Mouse (Mus musculus): ENCODE measurements at regions not wholly inside any gene's neighbourhood (a gene's known extent, or its start where the extent isn't known, plus 50 kb on each side); places are given as distances from the start of the nearest gene placed in this dataset.

DNA sequence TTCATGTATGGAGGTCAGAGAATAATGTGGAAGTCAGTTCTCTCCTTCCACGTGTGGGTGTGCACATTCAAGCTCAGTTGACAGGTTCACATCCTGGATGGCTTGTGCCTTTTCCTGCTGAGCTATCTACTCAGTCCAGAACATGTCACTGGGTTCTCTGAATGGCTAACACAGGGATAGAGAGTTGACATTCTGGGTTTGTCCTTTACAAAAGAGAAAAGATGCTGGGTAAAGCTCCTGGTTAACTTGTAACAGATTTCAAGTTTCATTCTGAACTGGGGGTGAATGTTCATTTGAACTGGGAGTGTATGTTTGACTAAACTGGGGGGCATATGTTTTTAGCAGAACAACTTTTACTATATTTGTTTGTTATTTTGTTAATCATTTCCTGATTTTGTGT is 133.0 kb downstream of the Tmem17 start:
- no peak for DNase-seq

DNA sequence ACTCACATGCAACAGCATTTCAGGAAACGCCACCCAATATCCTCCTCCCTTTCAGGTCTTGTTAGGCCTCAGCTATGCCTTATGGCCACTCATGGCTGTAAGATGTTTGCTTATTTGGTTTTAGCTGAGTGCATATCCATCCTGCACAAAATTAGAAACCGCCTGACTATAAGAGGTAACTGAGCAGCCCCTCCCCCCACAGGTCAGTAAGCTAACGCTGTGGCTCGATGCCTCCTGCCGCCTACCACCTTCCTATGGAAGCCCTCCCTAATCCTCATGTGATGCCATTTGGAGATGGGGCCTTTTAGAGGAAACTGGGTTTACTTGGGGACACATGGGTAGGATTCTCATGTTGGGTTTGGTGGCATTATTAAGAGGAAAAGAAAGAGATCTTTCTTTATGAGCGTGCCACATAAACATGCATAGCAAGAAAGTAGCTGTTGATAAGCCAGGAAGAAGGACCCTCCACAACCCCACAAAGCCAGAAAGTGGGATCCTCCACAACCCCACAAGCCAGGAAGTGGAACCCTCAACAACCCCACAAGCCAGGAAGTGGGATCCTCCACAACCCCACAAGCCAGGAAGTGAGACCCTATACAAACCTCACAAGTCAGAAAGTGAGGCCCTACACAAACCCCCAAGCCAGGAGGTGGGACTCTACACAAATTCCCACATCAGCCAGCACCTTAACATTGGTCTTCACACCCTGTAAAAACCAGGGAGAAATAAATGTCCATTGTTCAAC is 134.5 kb downstream of the Tmem17 start:
- no peak for DNase-seq

DNA sequence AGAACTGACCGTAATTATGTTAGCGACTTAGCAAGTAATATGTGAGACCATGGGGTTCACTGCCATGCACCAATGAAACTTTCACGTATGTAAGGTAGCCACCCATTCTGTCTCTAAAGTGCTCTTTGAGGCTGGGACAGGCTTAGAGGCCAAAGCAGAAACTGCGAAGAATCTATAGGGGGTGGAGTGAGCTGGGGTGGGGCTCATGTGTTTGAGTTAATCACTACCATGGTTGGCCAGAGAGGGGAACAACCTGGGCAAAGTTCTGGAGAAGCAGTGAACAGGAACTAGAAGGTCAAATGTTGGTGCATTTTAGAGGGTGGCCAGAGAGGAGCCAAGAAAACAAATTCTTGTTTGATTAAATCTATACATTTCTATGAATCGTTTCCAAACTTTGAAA is 136.4 kb downstream of the Tmem17 start:
- DNase-seq: no peak

DNA sequence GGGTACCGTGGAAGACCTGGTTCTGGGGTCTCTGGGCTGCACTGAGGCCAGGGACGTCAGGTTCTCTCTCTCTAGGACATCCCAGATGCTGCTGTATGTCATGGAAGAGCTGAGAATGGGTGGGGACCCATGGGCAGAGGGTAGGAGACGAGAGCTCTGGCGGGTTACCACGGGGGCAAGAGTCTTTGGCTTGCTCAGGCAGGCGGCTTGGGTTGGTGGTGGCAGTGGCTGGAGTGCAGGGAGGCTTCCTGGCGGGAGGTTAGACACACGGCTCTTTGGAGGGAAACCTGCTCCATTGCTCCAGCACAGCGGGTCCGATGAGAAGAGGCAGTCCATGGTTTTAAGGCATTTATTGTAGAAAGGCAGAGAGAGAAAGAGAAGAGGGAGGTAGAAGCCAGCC is 138.9 kb downstream of the Tmem17 start:
- DNase-seq: no peak

DNA sequence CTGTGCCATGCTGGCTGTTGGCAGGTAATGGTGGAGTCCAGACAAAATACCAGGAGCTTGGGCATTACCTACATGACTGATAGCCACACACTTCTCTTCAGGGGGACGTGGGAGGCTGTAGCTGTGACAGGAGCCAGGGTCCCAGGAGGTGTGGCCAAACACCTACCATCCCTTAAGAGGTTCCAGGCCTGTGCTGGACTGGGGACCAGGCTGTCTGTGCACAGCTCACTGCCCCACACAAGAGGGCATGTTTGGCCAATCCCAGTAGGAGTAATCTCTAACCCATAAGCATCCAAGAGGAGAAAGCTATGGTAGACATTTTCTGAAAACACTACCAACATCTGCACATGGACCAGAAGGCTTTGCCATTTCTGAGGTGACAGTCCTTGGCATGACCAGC is 139.4 kb downstream of the Tmem17 start:
- no peak for DNase-seq

DNA sequence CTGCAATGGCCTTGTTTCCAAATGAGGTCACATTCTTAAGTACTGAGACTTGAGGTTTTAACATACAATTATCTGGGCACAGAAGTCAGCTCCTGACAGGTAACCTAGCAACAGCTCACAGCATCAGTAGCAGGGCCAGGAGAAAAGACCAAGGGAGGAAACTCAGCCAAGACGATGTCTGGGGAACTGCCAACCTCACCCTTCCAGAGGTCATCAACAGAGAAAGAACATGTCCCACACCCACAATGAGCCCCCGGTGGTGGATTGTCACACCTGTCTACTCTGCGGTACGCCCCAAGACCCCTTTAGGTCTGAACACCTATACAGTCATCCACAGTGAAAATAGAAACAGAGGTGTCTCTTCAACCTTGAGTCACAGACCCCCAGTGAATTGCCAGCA is 140.0 kb downstream of the Tmem17 start:
- DNase-seq: no peak

DNA sequence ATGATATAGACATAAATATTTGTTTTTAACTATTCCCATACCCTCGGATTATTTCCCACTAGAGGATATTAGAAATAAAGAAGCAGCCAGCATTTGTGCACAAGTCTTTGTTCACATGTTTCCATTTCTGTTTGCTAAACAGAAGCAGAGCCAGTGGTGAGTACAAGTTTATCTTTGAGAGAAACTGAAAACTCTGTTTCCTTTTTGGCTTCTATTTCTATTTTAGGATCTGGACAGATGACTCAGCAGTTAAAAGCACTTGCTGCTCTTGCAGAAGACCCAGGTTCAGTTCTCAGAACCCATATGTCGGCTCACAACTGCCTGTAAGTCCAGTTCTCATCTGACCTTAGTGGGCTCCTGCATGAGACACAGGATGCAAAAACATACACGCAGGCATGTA is 141.0 kb downstream of the Tmem17 start:
- no peak for DNase-seq

DNA sequence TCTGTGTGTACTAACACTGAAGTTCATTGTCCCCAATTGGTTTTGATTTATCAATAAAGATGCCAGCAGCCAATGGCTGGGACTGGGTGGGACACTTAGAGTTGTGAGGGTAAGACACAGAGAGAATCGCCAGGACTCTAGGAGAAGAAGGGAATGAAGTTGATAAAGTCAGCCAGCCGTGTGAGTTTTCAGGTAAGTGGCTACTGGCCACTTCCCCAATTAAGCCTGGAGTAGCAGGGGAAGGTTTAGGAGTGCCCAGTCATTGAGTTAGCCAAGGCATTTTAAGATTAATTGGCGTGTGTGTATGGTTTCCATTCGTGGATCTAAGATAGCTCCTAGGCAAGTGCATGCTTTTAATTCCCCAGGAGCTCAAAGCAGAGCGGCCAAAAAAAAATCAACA is 141.5 kb downstream of the Tmem17 start:
- DNase-seq: no peak

DNA sequence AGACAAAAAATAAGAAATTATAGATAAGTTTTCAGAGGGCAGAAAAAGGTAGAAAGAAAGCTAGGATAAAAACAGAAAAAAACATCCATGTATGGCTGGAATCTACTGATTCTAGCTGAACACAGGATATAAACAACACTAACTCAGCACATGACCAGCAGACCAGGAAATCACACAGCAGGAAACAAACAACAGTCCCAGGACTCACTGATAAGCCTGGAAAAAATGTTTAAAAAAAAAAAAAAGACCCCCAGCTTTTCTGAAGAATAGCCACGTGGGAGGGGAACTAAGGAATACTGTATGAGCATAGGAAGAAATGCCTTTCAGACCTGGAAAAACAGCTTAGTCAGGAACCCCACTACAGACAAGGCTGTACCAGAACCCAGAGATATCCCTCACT is 145.7 kb downstream of the Tmem17 start:
- DNase-seq: no peak

DNA sequence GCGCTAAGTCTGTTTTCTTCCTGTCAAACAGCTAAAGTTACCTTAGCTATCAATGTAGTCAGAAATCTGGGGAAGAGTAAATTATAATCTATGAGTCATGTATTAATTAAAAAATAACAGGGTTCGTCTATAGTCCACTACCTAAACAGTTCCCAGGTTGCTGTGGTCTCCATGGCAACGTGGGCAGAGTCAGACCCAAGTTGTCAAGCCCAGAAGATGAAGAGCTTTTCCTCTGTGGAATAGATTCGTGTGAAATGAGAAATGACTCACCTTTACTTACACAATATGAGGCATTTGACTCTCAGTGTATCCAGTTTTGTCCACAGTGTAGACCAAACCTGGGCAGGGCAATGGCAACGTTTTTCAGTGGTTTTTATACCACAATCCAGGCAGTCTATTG is 149.2 kb downstream of the Tmem17 start:
- no peak for DNase-seq

DNA sequence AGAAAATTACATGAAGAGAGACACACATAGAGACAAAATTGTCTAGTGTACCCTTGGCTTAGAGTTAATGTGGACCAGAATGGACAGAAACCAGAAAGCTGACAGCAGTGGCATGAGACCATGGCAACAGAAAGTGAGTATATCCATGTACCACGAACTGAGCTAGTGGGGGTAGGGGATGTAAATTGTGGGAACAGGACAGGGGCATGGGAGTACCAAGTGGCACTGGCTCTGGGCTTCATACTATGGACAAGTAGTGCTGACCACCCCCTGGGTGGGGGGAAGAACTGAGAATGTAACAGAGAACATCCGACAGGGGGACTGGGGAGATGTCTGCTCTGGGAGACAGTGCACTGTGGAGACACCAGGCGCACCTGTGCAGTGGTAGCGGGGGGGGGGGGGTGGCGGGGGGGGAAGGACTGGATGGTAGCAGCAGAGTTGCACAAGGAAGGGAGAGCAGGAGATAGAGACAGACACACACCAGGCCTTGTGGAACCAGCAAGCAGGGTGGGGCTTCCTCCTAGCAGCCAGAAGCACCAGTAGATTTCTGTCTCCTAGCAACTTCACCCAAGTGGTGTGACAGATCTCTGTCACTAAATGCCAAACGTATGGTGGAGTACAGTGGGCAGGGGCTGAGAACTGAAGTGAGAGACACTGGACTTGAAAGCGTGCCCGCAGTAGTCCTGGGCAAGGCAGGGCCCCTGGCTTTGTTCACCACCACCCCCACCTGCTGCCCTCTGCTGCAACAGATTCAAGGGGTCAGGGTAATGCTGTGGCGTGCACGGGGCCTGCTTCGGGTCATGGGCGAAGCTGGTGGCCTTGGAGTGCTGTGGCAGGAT is 150.0 kb downstream of the Tmem17 start:
- no peak for DNase-seq

DNA sequence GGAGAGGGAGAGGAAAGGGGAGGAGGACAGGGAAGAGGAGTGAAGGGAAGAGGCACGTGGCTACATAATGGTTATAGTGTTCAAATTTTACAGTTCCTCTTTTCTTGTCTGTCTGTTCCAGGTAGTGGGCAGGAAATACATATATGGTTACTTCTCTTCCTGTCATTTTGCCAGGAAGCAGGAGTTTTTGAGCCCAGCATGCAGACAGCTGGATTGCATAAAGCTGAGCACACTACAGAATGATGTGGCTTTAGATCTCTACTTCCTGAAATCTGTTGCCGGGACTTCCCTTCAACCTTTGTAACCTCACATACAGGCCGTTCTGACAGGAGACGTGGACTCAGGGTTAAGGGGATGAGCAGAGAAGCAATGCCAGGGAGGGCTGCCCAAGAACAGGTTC is 154.1 kb downstream of the Tmem17 start:
- DNase-seq: no peak

DNA sequence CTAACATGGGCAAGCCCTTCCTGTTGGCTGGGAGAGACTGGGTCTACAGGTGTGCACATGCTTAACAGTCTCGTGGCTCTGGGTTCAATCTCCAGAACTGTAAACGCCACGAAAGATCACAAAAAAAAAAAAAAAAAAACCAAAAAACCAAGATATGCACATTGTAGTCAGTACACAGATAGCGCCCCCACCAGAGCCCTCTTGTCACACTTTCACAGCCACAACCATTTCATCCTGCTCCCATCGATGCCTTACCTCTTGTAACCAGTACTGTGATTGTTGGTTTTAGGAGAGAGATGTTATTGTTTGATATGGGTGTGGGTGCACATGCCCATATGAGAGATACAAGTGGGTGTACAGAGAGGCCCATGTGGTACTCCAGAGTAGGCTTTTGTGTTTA is 154.5 kb downstream of the Tmem17 start:
- no peak for DNase-seq

DNA sequence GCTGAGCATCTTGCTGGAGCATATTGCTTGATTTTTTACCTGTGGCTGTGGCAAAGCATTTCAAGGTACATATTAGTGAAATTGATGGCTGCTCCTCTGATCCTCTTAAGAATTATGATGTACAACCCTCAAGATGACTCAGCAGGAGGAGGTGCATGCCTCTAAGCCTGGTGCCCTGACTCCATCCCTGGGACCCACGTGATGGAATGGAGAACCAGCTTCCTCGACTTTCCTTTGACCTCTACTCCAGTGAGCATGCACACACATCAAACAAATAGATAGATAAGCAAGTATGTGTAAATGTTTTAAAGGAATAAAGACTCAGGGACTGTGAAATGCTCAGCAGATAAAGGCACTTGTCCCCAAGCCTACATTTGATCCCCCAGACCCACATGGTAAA is 156.3 kb downstream of the Tmem17 start:
- DNase-seq: no peak

DNA sequence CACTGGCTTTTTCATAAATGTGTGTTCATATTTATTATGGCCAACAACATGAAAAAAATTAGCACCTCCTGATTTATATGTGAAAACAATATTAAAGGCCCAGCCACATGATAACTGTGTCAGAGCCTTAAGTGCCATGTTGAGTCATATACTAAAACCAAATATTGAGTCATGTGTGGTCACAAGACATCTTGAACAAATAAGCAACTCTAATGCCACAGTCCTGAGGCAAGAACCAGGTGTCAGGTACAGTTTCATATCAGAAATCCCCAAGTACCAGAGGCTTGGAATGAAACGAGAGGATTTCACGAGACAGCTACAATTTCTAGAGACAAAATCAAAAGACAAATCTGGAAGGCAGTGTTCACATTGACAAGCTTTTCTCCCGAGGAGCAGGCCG is 157.4 kb downstream of the Tmem17 start:
- no peak for DNase-seq

DNA sequence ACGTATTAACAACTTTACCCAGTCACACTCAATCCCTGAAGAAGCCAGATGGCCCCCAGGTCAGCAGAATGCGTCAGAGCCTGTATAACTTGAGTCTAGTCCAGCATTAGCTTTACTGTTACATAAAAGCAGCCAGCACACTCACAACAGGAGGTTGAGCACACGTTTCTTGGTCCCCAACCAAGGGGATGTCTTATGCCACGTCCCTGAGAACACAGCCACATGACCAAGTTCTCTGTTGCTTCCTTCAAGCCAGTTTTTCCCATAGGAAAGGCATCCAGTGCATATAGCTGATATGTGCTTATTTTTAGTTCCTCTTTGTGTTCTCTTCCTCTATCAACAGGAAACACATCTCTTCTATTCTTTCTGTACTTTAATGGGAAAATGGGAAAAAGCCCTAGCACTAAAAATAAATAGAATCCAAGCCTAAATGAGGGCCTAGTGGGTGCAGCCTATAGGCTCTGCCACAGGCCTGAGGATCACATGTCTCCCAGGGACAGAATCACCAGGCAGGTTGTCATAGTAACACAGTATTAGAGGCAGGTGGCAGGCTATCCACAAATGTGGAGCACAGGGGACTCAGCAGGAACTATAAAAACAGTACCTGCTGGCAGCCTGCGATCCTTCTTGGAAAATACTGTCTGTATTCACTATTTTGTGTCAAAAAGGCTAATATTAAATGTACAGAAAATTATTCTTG is 160.1 kb downstream of the Tmem17 start:
- DNase-seq: no peak

DNA sequence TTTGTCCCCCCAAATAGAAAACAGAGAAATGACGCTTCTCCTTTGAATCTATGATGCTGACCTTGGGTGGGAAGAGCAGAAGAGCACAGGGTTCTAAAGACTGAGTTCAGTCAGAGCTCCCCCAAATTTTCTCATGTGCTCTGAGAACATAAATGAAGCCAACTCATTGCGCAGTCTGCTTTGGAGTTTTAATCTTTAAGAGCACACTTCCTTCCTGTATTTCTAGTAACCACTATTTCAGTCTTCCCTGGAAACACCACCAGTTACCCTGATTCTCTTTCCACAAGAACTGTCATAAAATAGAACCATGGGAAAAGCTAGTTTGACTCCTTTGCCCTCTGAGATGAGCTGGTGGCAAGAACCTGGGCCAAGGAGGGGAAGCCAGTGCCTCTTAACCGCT is 163.2 kb downstream of the Tmem17 start:
- no peak for DNase-seq

DNA sequence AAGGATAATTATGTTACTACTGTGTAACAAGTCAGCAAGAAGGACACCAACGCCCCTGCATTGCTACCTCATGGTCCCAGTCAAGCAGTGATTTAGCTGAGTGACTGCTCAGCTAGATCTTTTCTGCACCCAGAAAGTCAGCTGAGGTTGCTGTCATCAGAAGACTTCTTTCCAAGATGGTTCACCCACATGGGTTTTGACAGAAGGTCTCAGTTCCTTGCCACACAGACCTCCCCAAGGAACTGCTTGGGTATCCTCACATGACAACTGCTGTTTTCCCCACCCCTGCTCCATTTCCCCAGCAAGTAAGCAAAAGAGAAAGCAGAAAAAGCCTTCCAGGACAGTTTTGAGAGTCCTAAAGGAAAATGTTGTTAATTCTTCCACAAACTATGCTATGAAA is 163.9 kb downstream of the Tmem17 start:
- no peak for DNase-seq

DNA sequence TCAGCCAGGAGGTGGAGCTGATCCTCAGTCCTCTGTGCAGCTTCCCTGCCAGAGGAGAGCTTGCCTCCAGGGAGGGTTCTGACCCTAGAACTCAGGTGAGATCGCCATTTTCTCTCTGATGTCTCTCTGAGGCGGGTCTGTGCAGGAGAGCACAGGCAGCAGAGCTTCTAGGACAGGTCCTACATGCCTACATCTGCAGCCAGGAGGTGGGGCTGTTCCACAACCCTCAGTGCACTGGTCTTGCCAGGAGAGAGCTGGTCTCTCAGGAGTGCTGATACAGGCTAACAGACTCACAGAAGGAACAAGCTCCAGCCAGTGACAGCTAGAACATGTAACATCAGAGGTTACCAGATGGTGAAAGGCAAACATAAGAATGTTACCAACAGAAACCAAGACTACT is 165.4 kb downstream of the Tmem17 start:
- DNase-seq: no peak

DNA sequence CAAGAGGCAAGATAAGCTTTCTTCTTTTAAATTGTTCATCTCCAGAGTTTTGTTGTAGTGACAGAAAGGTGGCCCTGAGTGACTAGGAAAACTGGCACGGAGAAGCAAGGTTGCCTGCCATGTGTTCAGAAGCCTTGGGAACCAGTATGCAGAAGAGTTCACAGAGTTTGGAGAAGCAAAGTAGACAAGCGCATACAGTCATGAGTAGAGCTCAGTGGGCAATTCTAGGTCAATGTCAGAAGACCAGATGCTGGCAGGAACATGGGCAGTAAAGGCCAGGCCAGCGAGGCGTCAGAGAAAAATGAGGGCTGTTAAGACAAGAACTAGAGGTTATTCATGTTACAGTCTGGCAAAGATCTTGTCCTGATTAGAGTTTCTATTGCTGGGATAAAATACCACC is 172.7 kb downstream of the Tmem17 start:
- no peak for DNase-seq

DNA sequence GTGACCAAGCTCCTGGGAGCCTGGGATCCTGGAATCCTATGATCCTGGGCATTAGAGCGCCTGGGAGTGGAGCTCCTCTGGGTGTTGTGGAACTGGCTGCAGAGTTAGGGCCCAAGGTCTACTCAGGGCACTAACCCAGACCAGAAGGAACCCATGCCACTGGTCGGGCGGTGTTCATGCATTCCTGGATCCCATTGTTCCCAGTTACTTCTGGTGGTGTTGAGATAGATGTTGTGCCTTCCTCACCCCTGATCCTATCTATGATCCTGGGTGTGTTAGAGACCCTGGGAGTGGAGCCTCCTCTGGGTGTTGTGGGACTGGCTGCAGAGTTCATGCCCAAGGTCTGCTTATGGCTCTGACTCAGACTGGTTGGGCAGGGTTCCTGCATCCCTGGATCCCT is 169.9 kb downstream of the B3gnt2 start:
- no peak for DNase-seq

DNA sequence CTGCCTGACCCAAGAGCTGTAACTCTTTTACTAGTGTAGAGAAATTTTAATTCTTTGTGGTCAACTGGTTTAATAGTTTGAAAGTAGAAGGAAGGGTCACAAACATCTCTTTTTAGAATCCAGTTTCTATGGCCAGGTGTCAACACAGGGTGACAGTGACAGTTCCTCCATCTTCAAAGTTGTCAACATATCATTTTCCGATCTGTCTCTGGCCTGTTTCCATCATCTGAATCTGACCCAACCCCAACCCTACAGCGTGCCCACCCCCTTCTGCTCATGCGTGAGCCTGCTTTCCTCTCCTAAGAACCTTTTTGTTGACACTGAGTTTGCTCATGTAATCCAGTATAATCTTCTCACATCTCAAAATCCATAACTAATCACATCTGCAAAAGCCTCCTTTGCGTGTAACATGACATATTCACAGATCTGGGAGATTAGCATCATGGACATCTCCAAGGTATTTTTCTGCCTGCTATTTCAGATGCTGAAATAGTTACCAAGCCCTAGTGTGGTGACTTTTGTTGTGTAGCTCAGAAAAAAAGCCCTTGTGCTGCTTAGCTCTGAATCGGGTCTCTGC is 168.4 kb downstream of the B3gnt2 start:
- no peak for DNase-seq

DNA sequence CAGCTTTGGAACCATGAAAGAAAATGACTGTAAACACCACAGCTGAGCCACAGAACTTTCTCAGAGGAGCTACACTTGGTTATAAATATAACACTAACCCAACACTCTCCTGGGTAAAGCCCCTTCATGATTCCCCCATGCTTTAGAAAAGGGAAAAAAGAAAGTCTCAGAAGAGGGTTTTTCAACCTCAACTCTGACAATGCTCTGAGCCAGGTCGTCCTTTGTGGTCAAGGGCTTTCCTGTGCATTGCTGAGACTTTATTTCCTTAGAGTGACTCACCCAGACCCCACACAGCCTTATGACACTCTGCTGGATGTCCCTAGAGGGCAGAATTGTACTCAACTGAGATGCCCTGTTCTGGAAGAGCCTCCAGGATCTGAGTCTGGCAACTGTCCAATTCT is 167.8 kb downstream of the B3gnt2 start:
- DNase-seq: no peak

Data from gastrocnemius, postnatal 10 days (tissue).